Mouse (Mus musculus) neural tube, embryonic 15.5 days (tissue): Measurements from ENCODE around the gene Tnrc6a. TPM values are rescaled to one million over a fixed set of nuclear protein-coding genes. Genes with fewer than 3 reads are reported as not detected.

Experiments
- ATAC-seq: fragments of 200-750 bp; cut with Nextera tagmentation; 2 replicates; pipeline ENCODE4 v1.8.0; 2017; ENCODE audit warnings: mild to moderate bottlenecking, moderate TSS enrichment, moderate library complexity; ENCODE audit not compliant: low FRiP score
- H3K27ac ChIP-seq: fragments of 300-500 bp; sonication (generic); replicated peaks from 2 replicates; pipeline ENCODE4 v1.5.1; 2015; ENCODE audit warnings: mild to moderate bottlenecking, inconsistent platforms
- H3K27me3 ChIP-seq: fragments of 300-500 bp; sonication (generic); replicated peaks from 2 replicates; pipeline ENCODE4 v1.6.1; 2015; ENCODE audit warnings: inconsistent platforms
- H3K36me3 ChIP-seq: fragments of 300-500 bp; sonication (generic); 2 replicates; pipeline ENCODE4 v1.6.1; 2015; ENCODE audit warnings: inconsistent platforms
- H3K4me1 ChIP-seq: fragments of 300-500 bp; sonication (generic); 2 replicates; pipeline ENCODE4 v1.6.1; 2015; ENCODE audit warnings: inconsistent platforms
- H3K4me2 ChIP-seq: fragments of 300-500 bp; sonication (generic); 2 replicates; pipeline ENCODE4 v1.6.1; 2015; ENCODE audit warnings: inconsistent platforms, mild to moderate bottlenecking, moderate library complexity
- H3K4me3 ChIP-seq: fragments of 300-500 bp; sonication (generic); replicated peaks from 2 replicates; pipeline ENCODE4 v1.5.1; 2015; ENCODE audit warnings: mild to moderate bottlenecking, inconsistent platforms
- H3K9ac ChIP-seq: fragments of 300-500 bp; sonication (generic); replicated peaks from 2 replicates; pipeline ENCODE4 v1.6.1; 2015; ENCODE audit warnings: mild to moderate bottlenecking, inconsistent platforms
- H3K9me3 ChIP-seq: fragments of 300-500 bp; sonication (generic); replicated peaks from 2 replicates; pipeline ENCODE4 v1.6.1; 2016; ENCODE audit warnings: inconsistent platforms
- WGBS: fragments of 180-500 bp; shearing (Covaris S2); methylation state at CpG from one replicate; pipeline ENCODE4 v1.1.7; 2015; ENCODE audit warnings: mixed read lengths; 5-methylcytosine and 5-hydroxymethylcytosine counted together
- polyA plus RNA-seq: library from polyadenylated mRNA; unstranded; fragments of >200 nt; fragmentation: Nextera tagmentation; extraction: Ambion mirVana; gene quantifications from 2 replicates; pipeline ENCODE4 v1.2.1, GENCODE M21; 2015

Gene Tnrc6a
- polyA plus RNA-seq, 1 experiment from 2014 or later = 53.7 TPM

- 89% methylated on average over 2 of the region's 2 CpGs for WGBS
- peaks cover 84% of the 10 kb centered on the region for H3K36me3 ChIP-seq
- H3K27ac ChIP-seq = no peak overlapping the region
- no peaks in the 10 kb centered on the region for H3K27me3 ChIP-seq
- no peak overlapping the region for H3K4me2 ChIP-seq
- H3K9ac ChIP-seq = no peak overlapping the region
- H3K9me3 ChIP-seq = no peaks in the 10 kb centered on the region
- no peak overlapping the region for H3K4me3 ChIP-seq
- ATAC-seq = no peak
- 0 out of 2 replicates have a peak, but pooled peaks cover 3% of the 10 kb centered on the region for H3K4me1 ChIP-seq
These were observed 43.8 kb downstream of the Tnrc6a start for GRCm38 (mm10) chr7:123167436-123167835.

GRCm38 (mm10) chr7:123169618-123170017, 45.9 kb downstream of the Tnrc6a start:
- H3K36me3 ChIP-seq = peaks cover 83% of the 10 kb centered on the region
- H3K27me3 ChIP-seq = no peaks in the 10 kb centered on the region
- 86% methylated on average over 2 of the region's 2 CpGs for WGBS
- H3K27ac ChIP-seq = no peak overlapping the region
- no peak for ATAC-seq
- H3K4me1 ChIP-seq = 0 out of 2 replicates have a peak, but pooled peaks cover 3% of the 10 kb centered on the region
- H3K4me3 ChIP-seq = no peak overlapping the region
- H3K4me2 ChIP-seq = no peak overlapping the region
- no peaks in the 10 kb centered on the region for H3K9me3 ChIP-seq
- no peak overlapping the region for H3K9ac ChIP-seq

DNA sequence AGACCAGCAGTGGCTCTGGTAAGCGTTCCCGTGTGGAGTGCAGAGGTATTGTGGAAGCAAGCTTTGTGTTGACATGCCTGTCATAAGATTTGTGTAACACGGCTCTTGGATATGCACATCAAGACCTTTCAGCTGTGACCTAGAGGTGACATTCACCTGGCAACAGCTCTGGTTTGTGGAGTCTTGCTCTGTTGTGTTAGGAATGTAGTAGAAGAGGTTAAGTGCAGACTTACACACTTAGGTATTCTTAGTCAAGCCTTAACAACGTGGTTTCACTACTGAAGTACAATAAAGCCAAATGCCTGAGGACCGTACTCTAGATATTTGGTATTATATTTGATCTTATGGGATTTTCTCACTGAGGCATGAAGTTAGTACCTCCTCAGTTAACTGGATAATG, 48.4 kb downstream of the Tnrc6a start:
- Histone ChIP-seq H3K27ac (no peak overlapping the region), H3K4me2 (no peak overlapping the region), H3K4me3 (no peak overlapping the region), H3K9me3 (no peaks in the 10 kb centered on the region), H3K9ac (no peak overlapping the region), H3K27me3 (no peaks in the 10 kb centered on the region), H3K36me3 (peaks cover 77% of the 10 kb centered on the region), H3K4me1 (0 out of 2 replicates have a peak, but pooled peaks cover 3% of the 10 kb centered on the region)
- ATAC-seq = no peak
- 85% methylated on average over 5 of the region's 5 CpGs for WGBS

DNA sequence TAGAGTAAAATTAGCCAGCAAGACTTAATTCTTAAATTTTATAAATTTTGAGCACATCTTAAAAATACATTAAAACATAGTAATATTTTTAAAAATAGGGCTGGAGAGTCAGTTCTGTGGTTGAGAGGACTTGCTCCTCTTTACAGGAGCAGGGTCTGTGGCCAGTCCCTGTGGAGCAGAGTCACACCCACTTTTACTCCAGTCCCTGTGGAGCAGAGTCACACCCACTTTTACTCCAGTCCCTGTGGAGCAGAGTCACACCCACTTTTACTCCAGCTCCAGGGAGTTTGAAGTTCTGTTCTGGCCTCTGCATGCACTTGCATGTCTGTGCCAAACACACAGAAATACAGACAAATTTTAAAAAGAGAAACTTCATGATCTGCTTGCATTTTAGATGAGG, 53.5 kb downstream of the Tnrc6a start:
- ATAC-seq = no peak
- Histone ChIP-seq H3K4me3 (no peak overlapping the region), H3K9ac (no peak overlapping the region), H3K4me1 (no peaks in the 10 kb centered on the region), H3K36me3 (peaks cover 80% of the 10 kb centered on the region), H3K27ac (no peak overlapping the region), H3K9me3 (no peaks in the 10 kb centered on the region), H3K27me3 (no peaks in the 10 kb centered on the region), H3K4me2 (no peak overlapping the region)

GRCm38 (mm10) chr7:123181787-123182701, 58.4 kb downstream of the Tnrc6a start:
- H3K27ac ChIP-seq = no peak overlapping the region
- H3K4me1 ChIP-seq = no peaks in the 10 kb centered on the region
- H3K4me2 ChIP-seq = no peak overlapping the region
- H3K9ac ChIP-seq = no peak overlapping the region
- no peak overlapping the region for H3K4me3 ChIP-seq
- no peaks in the 10 kb centered on the region for H3K27me3 ChIP-seq
- no peak for ATAC-seq
- no peaks in the 10 kb centered on the region for H3K9me3 ChIP-seq
- WGBS = 88% methylated on average over 20 of the region's 20 CpGs
- peaks cover 91% of the 10 kb centered on the region for H3K36me3 ChIP-seq

DNA sequence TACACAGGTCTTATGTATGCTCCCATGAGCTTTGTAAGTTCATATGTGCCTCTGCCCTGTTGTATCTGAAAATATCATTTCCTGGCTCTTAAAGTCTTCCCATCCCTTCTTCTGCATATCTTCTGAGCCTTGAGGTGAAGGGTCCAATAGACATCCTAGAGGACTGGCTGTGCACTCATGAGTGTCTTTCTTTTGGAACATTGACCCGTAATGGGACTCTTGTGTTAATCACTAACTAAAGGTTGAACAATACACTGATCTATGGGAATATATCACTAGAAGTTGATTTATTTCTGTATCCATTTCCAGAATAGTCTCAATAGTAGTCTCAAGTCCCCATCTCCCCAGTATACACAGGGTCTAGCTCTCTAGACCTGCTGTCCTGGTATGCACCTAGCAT, 61.2 kb downstream of the Tnrc6a start:
- Histone ChIP-seq H3K4me2 (no peak overlapping the region), H3K27me3 (no peaks in the 10 kb centered on the region), H3K4me3 (no peak overlapping the region), H3K9me3 (no peaks in the 10 kb centered on the region), H3K9ac (no peak overlapping the region), H3K27ac (no peak overlapping the region), H3K4me1 (no peaks in the 10 kb centered on the region), H3K36me3 (peaks cover 97% of the 10 kb centered on the region)
- WGBS = 98% methylated on average over 1 of the region's 1 CpGs
- ATAC-seq = no peak

DNA sequence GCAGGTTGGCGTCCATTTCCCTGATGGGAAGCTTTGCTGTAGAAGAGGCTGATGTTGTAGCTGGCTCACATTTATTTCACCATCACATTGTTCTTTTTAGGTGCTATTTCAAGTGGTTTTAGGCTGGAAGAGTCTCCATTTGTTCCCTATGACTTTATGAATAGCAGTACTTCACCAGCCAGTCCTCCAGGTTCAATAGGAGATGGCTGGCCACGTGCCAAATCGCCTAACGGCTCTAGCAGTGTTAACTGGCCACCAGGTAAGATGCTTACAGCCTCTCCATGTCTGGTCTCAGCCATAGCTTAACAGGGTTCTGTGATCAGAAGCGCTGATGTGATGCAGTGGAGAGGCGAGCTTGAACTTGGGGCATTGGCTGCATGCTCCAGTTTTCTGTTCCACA, 62.8 kb downstream of the Tnrc6a start:
- H3K9ac ChIP-seq = no peak overlapping the region
- no peak overlapping the region for H3K27ac ChIP-seq
- no peak overlapping the region for H3K4me3 ChIP-seq
- peaks cover 97% of the 10 kb centered on the region for H3K36me3 ChIP-seq
- no peaks in the 10 kb centered on the region for H3K4me1 ChIP-seq
- no peak overlapping the region for H3K4me2 ChIP-seq
- 89% methylated on average over 6 of the region's 6 CpGs for WGBS
- no peaks in the 10 kb centered on the region for H3K27me3 ChIP-seq
- no peak for ATAC-seq
- no peaks in the 10 kb centered on the region for H3K9me3 ChIP-seq

GRCm38 (mm10) chr7:123187246-123187645, 63.6 kb downstream of the Tnrc6a start:
- Histone ChIP-seq H3K4me3 (no peak overlapping the region), H3K9me3 (no peaks in the 10 kb centered on the region), H3K4me1 (no peaks in the 10 kb centered on the region), H3K27ac (no peak overlapping the region), H3K4me2 (no peak overlapping the region), H3K9ac (no peak overlapping the region), H3K27me3 (no peaks in the 10 kb centered on the region), H3K36me3 (peaks cover 97% of the 10 kb centered on the region)
- WGBS = 85% methylated on average over 4 of the region's 4 CpGs
- ATAC-seq = no peak

DNA sequence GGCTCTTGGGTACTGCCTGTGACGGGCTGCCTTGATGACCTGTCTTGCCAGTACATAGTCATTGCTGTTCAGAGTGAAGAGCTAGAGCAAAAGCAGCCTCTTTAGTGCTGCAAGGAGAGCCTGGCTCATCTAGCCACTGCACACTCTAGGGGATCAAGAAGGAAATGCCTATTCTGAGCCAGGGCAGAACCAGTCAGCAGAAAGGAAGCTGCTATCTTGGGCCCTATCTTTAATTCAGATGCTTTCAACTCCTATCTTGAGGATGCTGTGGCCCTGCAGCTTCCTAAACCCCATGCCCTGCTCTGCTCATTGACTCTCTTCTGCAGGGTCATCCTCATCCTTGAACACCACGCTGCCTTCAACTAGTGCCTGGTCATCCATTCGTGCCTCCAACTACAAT, 64.8 kb downstream of the Tnrc6a start:
- no peak overlapping the region for H3K27ac ChIP-seq
- peaks cover 97% of the 10 kb centered on the region for H3K36me3 ChIP-seq
- no peaks in the 10 kb centered on the region for H3K27me3 ChIP-seq
- H3K9me3 ChIP-seq = no peaks in the 10 kb centered on the region
- no peak overlapping the region for H3K4me2 ChIP-seq
- no peak overlapping the region for H3K4me3 ChIP-seq
- WGBS = 90% methylated on average over 3 of the region's 3 CpGs
- H3K9ac ChIP-seq = no peak overlapping the region
- H3K4me1 ChIP-seq = no peaks in the 10 kb centered on the region
- ATAC-seq = no peak

DNA sequence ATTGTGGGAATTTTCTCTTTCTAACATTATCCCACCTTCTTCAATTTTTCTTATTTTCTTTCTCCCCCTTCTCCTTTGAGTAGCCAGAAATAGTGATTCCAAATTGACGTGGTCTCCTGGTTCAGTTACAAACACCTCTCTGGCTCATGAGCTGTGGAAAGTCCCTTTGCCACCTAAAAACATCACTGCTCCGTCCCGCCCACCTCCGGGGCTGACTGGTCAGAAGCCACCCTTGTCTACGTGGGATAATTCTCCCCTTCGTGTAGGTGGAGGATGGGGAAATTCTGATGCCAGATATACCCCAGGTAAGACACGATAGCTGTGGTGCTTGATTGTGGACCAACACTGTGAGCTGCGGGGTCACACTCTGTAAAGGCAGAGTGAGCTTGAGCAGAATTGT, 66.1 kb downstream of the Tnrc6a start:
- no peak overlapping the region for H3K9ac ChIP-seq
- no peak overlapping the region for H3K4me3 ChIP-seq
- H3K4me1 ChIP-seq = no peaks in the 10 kb centered on the region
- no peaks in the 10 kb centered on the region for H3K9me3 ChIP-seq
- 98% methylated on average over 8 of the region's 8 CpGs for WGBS
- H3K27ac ChIP-seq = no peak overlapping the region
- no peaks in the 10 kb centered on the region for H3K27me3 ChIP-seq
- ATAC-seq = no peak
- no peak overlapping the region for H3K4me2 ChIP-seq
- H3K36me3 ChIP-seq = peaks cover 88% of the 10 kb centered on the region

GRCm38 (mm10) chr7:123191731-123192130, 68.0 kb downstream of the Tnrc6a start:
- no peaks in the 10 kb centered on the region for H3K27me3 ChIP-seq
- H3K4me2 ChIP-seq = no peak overlapping the region
- peaks cover 83% of the 10 kb centered on the region for H3K36me3 ChIP-seq
- no peaks in the 10 kb centered on the region for H3K9me3 ChIP-seq
- no peak overlapping the region for H3K4me3 ChIP-seq
- no peak for ATAC-seq
- 93% methylated on average over 5 of the region's 5 CpGs for WGBS
- H3K4me1 ChIP-seq = no peaks in the 10 kb centered on the region
- H3K9ac ChIP-seq = no peak overlapping the region
- no peak overlapping the region for H3K27ac ChIP-seq

DNA sequence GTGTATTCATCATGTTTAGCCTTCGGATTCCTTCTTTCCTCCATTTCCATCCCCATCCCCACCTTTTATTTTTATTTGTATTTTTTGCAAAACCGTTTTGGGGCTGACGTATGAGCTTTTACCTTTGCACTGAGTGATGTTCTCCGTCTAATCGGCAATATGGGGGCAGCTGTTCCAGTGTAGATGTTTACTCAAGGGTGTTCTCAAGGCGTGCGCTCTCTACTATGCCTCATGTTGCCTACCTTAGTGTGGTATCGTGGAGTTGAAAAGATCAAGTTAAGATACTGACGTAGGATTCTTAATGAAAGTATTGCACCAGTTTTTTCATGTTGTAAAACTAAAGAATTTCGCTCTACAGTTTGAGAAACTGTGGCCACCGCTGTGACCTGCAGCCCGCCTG, 69.5 kb downstream of the Tnrc6a start:
- 91% methylated on average over 12 of the region's 12 CpGs for WGBS
- no peak overlapping the region for H3K9ac ChIP-seq
- H3K4me1 ChIP-seq = no peaks in the 10 kb centered on the region
- no peaks in the 10 kb centered on the region for H3K27me3 ChIP-seq
- no peak overlapping the region for H3K4me3 ChIP-seq
- peaks cover 69% of the 10 kb centered on the region for H3K36me3 ChIP-seq
- no peak overlapping the region for H3K27ac ChIP-seq
- no peak for ATAC-seq
- no peak overlapping the region for H3K4me2 ChIP-seq
- H3K9me3 ChIP-seq = no peaks in the 10 kb centered on the region
